Comparison of ENCODE assay signal across 11 mouse cellular contexts in genomic region chr19:53430356-53430755, GRCm38 (mm10). TPM values are rescaled to one million over a fixed set of nuclear protein-coding genes. Genes with fewer than 3 reads are reported as not detected.
DNase-seq lines count a peak whose midpoint lies in the region; ATAC-seq and TF ChIP-seq lines count a peak whose summit lies in the region.
"Had no signal": no experiment of that assay in that cellular context is flagged by ENCODE, and none has a peak within 500 bp of the region (broad histone marks: within the 10 kb centered on the region; RNA-seq: fewer than 3 reads in every experiment).

No protein-coding gene starts in this region.

- TF ChIP-seq CTCF in stomach, postnatal 0 days (IDR thresholded peaks at IDR 0.05; ENCODE audit: low read depth), result no peak

- no peaks in the 10 kb centered on the region for H3K27me3 ChIP-seq in hindbrain, embryonic 11.5 days (ENCODE audit: control insufficient read depth, insufficient read depth, low read length)
- no peaks in the 10 kb centered on the region for H3K27me3 ChIP-seq in hindbrain, embryonic 10.5 days (ENCODE audit: insufficient read depth, poor library complexity, severe bottlenecking)
- no peaks in the 10 kb centered on the region for H3K27me3 ChIP-seq in stomach, postnatal 0 days (ENCODE audit: control insufficient read depth, insufficient read depth, low read length)
- H3K27me3 ChIP-seq: embryonic facial prominence, embryonic 13.5 days; stomach, embryonic 15.5 days had no signal

- TF ChIP-seq EP300 in stomach, postnatal 0 days (optimal IDR thresholded peaks at IDR 0.05), result no peak

- 0 out of 2 replicates have a peak, but pooled peaks cover 3% of the 10 kb centered on the region for H3K4me1 ChIP-seq in hindbrain, embryonic 11.5 days (replicated peaks; ENCODE audit: control insufficient read depth, insufficient read depth, low read length)
- peaks cover 29% of the 10 kb centered on the region for H3K4me1 ChIP-seq in hindbrain, embryonic 10.5 days (replicated peaks)
- peaks cover 7% of the 10 kb centered on the region for H3K4me1 ChIP-seq in stomach, postnatal 0 days (replicated peaks; ENCODE audit: control insufficient read depth, insufficient read depth)

- H3K9ac ChIP-seq in hindbrain, embryonic 11.5 days (ENCODE audit: low read depth, low read length), result no peak overlapping the region
- H3K9ac ChIP-seq in stomach, postnatal 0 days (ENCODE audit: low read length), result no peak overlapping the region
- H3K9ac ChIP-seq: embryonic facial prominence, embryonic 13.5 days; stomach, embryonic 15.5 days had no signal

- H3K27ac ChIP-seq in hindbrain, embryonic 11.5 days (ENCODE audit: low read depth, low read length), result no peak overlapping the region
- H3K27ac ChIP-seq in hindbrain, embryonic 10.5 days, result no peak overlapping the region
- H3K27ac ChIP-seq in stomach, postnatal 0 days (replicated peaks), result no peak overlapping the region
- H3K27ac ChIP-seq: embryonic facial prominence, embryonic 13.5 days; stomach, embryonic 15.5 days had no signal

- DNase-seq in hindbrain, embryonic 11.5 days (ENCODE audit: low spot score), result no peak
- DNase-seq in hindbrain, embryonic 10.5 days (ENCODE audit: low spot score), result no peak
- DNase-seq in frontal cortex, postnatal 36 days (ENCODE audit: low spot score in 2 of 2), result peak; percentile 79 to 81
- peak; percentile 76 to 89 for DNase-seq in left cerebral cortex, adult 9 months (ENCODE audit: low spot score in 2 of 2)
- DNase-seq in right cerebral cortex, postnatal 4 days, result peak; percentile 45
- DNase-seq in stomach, postnatal 0 days (ENCODE audit: low spot score), result no peak
- no peak for DNase-seq in spleen, postnatal 14 days (ENCODE audit: low spot score in 2 of 2)
- no peak for DNase-seq in heart, adult 11 months
- DNase-seq: liver had no signal

- 65% methylated on average over 9 of the region's 9 CpGs for WGBS in hindbrain, embryonic 11.5 days
- 63% methylated on average over 9 of the region's 9 CpGs for WGBS in hindbrain, embryonic 10.5 days
- WGBS in stomach, postnatal 0 days, result 68% methylated on average over 9 of the region's 9 CpGs

- H3K9me3 ChIP-seq in hindbrain, embryonic 11.5 days (ENCODE audit: control insufficient read depth, low read length), result no peaks in the 10 kb centered on the region
- no peaks in the 10 kb centered on the region for H3K9me3 ChIP-seq in hindbrain, embryonic 10.5 days
- H3K9me3 ChIP-seq in stomach, postnatal 0 days (ENCODE audit: control insufficient read depth, low read length), result no peaks in the 10 kb centered on the region
- H3K9me3 ChIP-seq: embryonic facial prominence, embryonic 13.5 days; stomach, embryonic 15.5 days had no signal

- peak; percentile 56 for ATAC-seq in hindbrain, embryonic 11.5 days (ENCODE audit: low FRiP score)
- no peak for ATAC-seq in stomach, postnatal 0 days (ENCODE audit: low FRiP score, low TSS enrichment)

- H3K4me3 ChIP-seq in hindbrain, embryonic 11.5 days (ENCODE audit: low read depth, low read length), result no peak overlapping the region
- no peak overlapping the region for H3K4me3 ChIP-seq in hindbrain, embryonic 10.5 days
- H3K4me3 ChIP-seq in stomach, postnatal 0 days (ENCODE audit: low read depth, low read length), result no peak overlapping the region
- H3K4me3 ChIP-seq: embryonic facial prominence, embryonic 13.5 days; stomach, embryonic 15.5 days had no signal

- H3K36me3 ChIP-seq in hindbrain, embryonic 11.5 days (ENCODE audit: control insufficient read depth, insufficient read depth, low read length), result no peaks in the 10 kb centered on the region
- H3K36me3 ChIP-seq in hindbrain, embryonic 10.5 days, result no peaks in the 10 kb centered on the region
- H3K36me3 ChIP-seq in stomach, postnatal 0 days (ENCODE audit: control insufficient read depth, insufficient read depth, low read length), result no peaks in the 10 kb centered on the region
- H3K36me3 ChIP-seq: embryonic facial prominence, embryonic 13.5 days; stomach, embryonic 15.5 days had no signal

- no peak overlapping the region for H3K4me2 ChIP-seq in hindbrain, embryonic 11.5 days (replicated peaks; ENCODE audit: low read depth, low read length)
- H3K4me2 ChIP-seq in stomach, postnatal 0 days (replicated peaks; ENCODE audit: low read depth), result no peak overlapping the region
- H3K4me2 ChIP-seq: embryonic facial prominence, embryonic 13.5 days; stomach, embryonic 15.5 days had no signal

RNA-seq across cellular contexts. Expression of gene Smndc1, which starts 40.0 kb away (rescaled TPM):
- 51.5 and 56.0 TPM in 2 replicates for polyA plus RNA-seq in hindbrain, embryonic 11.5 days (2014; fragmentation: Nextera tagmentation; extraction: Ambion mirVana)
- polyA plus RNA-seq in hindbrain, embryonic 10.5 days (2016; fragmentation: Nextera tagmentation; extraction: Ambion mirVana), result 36.4 and 43.6 TPM in 2 replicates
- polyA plus RNA-seq in stomach, postnatal 0 days (2015; fragmentation: Nextera tagmentation; extraction: Ambion mirVana), result 26.1 and 26.6 TPM in 2 replicates

RNA-seq across cellular contexts. Expression of gene Gm10197, which starts 58.8 kb away (rescaled TPM):
- polyA plus RNA-seq in hindbrain, embryonic 11.5 days (2014; fragmentation: Nextera tagmentation; extraction: Ambion mirVana), result not detected in 2 replicates
- polyA plus RNA-seq in hindbrain, embryonic 10.5 days (2016; fragmentation: Nextera tagmentation; extraction: Ambion mirVana), result not detected in 2 replicates
- polyA plus RNA-seq in stomach, postnatal 0 days (2015; fragmentation: Nextera tagmentation; extraction: Ambion mirVana), result not detected in 2 replicates
- polyA plus RNA-seq: embryonic facial prominence, embryonic 13.5 days had no signal

Comparison
In these comparisons a context has a peak if more than half of its experiments do, and no peak if none do; other contexts are left out.
1. DNase-seq: peak in frontal cortex, postnatal 36 days (2 of 2), left cerebral cortex, adult 9 months (2 of 2) and right cerebral cortex, postnatal 4 days (single experiment); none in hindbrain, embryonic 11.5 days (single experiment), hindbrain, embryonic 10.5 days (single experiment), stomach, postnatal 0 days (single experiment), spleen, postnatal 14 days (0 of 2) and heart, adult 11 months (single experiment).